Mouse (Mus musculus): ENCODE measurements around the gene Kmt2b. TPM values are rescaled to one million over a fixed set of nuclear protein-coding genes. Genes with fewer than 3 reads are reported as not detected.

Gene Kmt2b
- total and polyA plus RNA-seq, 2 experiments from 2014 or later, result 2.9 to 12.1 TPM

DNA sequence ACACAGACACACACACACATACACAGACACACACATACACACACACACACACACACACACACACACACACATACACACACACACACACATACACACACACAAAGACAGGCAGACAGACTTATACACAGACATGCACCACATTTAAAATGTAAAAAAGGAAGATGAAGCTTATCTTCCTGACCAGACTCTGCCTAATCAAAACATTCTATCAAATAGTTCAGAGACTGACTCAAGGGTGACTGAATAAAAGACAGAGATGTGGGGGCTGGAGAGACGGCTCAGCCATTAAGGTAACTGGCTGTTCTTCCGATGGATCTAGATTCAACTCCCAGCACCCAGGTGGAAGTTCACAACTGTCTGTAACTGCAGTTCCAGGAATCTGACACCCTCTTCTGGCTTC lies 44.2 kb downstream of the Kmt2b start:
- 88% methylated on average over 2 of the region's 2 CpGs for WGBS
- Histone ChIP-seq H3K9ac (replicated peaks; ENCODE audit: low read depth, low read length) (no peak overlapping the region), H3K36me3 (replicated peaks; ENCODE audit: control insufficient read depth, insufficient read depth, low read length) (peaks cover 28% of the 10 kb centered on the region), H3K4me2 (ENCODE audit: low read depth, low read length) (no peak overlapping the region), H3K9me3 (replicated peaks; ENCODE audit: control insufficient read depth, low read length) (no peaks in the 10 kb centered on the region), H3K27ac (ENCODE audit: low read depth) (no peak overlapping the region), H3K27me3 (ENCODE audit: control insufficient read depth, insufficient read depth, low read length) (no peaks in the 10 kb centered on the region), H3K4me3 (ENCODE audit: low read depth, low read length) (no peak overlapping the region), H3K4me1 (ENCODE audit: control insufficient read depth, insufficient read depth) (no peaks in the 10 kb centered on the region)
- TF ChIP-seq EP300 (IDR thresholded peaks at IDR 0.05; ENCODE audit: low read depth) (no peak), CTCF (IDR thresholded peaks at IDR 0.05; ENCODE audit: low read depth) (no peak)
- DNase-seq (ENCODE audit: low spot score) (no peak), ATAC-seq (ENCODE audit: insufficient read depth, low read depth) (no peak)

DNA sequence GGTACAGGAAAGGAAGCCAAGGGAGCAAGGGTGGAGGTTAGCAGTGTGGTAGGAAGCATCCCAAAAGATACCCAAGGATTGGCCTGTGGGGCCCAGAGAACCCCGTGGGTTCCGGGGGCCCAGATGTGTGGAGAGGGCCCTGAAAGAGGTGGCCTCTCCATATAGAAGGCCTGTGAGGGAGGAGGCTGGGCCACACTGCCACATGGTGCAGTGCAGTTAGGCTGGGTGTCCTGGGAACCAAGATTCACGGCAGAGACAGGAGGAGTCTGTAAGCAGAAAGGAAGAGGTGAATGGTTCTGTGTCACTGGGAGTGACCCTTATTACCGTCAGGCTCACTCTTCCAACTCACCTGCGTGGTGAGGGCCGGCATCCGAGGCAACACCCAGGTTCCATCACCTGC lies 48.0 kb downstream of the Kmt2b start:
- ATAC-seq (ENCODE audit: insufficient read depth, low read depth), result no peak
- H3K4me1 ChIP-seq (ENCODE audit: control insufficient read depth, insufficient read depth), result no peaks in the 10 kb centered on the region
- peaks cover 8% of the 10 kb centered on the region for H3K36me3 ChIP-seq (replicated peaks; ENCODE audit: control insufficient read depth, insufficient read depth, low read length)

GRCm38 (mm10) chr7:30534633-30535577 lies 53.6 kb downstream of the Kmt2b start, which contains the start of gene Arhgap33:
Gene Arhgap33, minus strand, starts transcription at chr7:30535060.
- peak within 1 kb of the TSS; percentile 58 for H3K4me3 ChIP-seq (ENCODE audit: low read depth, low read length)
- under 1% methylated on average over 68 of the region's 84 CpGs for WGBS

More for the DNA sequence above, 48.0 kb downstream of the Kmt2b start:
- WGBS, result 88% methylated on average over 7 of the region's 7 CpGs
- Histone ChIP-seq H3K9ac (replicated peaks; ENCODE audit: low read depth, low read length) (no peak overlapping the region), H3K4me3 (ENCODE audit: low read depth, low read length) (no peak overlapping the region), H3K27ac (ENCODE audit: low read depth) (no peak overlapping the region), H3K27me3 (ENCODE audit: control insufficient read depth, insufficient read depth, low read length) (no peaks in the 10 kb centered on the region), H3K4me2 (ENCODE audit: low read depth, low read length) (no peak overlapping the region), H3K9me3 (replicated peaks; ENCODE audit: control insufficient read depth, low read length) (no peaks in the 10 kb centered on the region)
- TF ChIP-seq EP300 (IDR thresholded peaks at IDR 0.05; ENCODE audit: low read depth), result no peak
- no peak for TF ChIP-seq CTCF (IDR thresholded peaks at IDR 0.05; ENCODE audit: low read depth)
- no peak for DNase-seq (ENCODE audit: low spot score)

DNA sequence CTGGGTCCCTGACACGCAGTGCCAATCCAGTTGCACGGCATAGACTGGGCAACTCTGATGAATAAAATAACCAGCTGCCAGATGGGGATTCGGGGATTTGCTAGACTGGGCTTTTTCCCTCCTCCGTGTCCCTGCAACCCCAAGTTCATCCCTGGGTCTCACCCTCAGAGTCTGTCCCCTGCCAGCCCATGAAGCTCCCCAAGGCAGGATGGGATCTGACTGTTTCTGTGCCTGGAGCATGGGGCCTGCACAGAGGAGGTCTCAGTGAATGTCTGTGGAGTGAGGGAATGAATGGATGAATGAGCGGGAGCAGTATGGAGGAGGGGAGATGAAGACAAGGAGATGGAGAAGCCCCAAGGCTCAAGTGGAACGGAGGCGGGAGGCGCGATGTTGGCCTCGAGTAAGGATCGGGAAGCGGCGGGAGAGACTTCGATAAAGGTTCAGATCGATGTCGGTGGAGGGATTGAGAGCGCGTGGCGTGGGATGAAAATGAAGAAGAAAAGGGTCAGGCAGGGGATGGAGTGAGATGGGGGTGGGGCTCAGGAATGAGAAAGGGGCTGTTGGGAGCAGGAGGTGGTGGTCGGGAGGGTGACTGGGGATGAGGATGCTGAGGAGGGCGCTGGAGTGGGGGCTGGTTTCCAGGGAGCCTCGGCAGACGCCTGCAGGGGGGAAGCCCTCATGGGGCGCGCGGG lies 54.4 kb downstream of the Kmt2b start:
- peaks cover 22% of the 10 kb centered on the region for H3K36me3 ChIP-seq (replicated peaks; ENCODE audit: control insufficient read depth, insufficient read depth, low read length)
- no peaks in the 10 kb centered on the region for H3K27me3 ChIP-seq (ENCODE audit: control insufficient read depth, insufficient read depth, low read length)
- peaks cover 21% of the 10 kb centered on the region for H3K4me1 ChIP-seq (ENCODE audit: control insufficient read depth, insufficient read depth)
- peak overlapping the region; percentile 58 for H3K4me3 ChIP-seq (ENCODE audit: low read depth, low read length)
- H3K9me3 ChIP-seq (replicated peaks; ENCODE audit: control insufficient read depth, low read length), result no peaks in the 10 kb centered on the region
- H3K4me2 ChIP-seq (ENCODE audit: low read depth, low read length), result peak overlapping the region; percentile 86
- H3K9ac ChIP-seq (replicated peaks; ENCODE audit: low read depth, low read length), result peak overlapping the region; percentile 60
- no peak for TF ChIP-seq CTCF (IDR thresholded peaks at IDR 0.05; ENCODE audit: low read depth)
- no peak for TF ChIP-seq EP300 (IDR thresholded peaks at IDR 0.05; ENCODE audit: low read depth)
- WGBS, result 14% methylated on average over 23 of the region's 26 CpGs
- DNase-seq (ENCODE audit: low spot score) (no peak), ATAC-seq (ENCODE audit: insufficient read depth, low read depth) (peak; percentile 7; the same call in 1 of the 2 replicates)
- no peak overlapping the region for H3K27ac ChIP-seq (ENCODE audit: low read depth)

More at GRCm38 (mm10) chr7:30534633-30535577, 53.6 kb downstream of the Kmt2b start, which contains the start of gene Arhgap33:
- peak; percentile 94 for DNase-seq (ENCODE audit: low spot score)
- Histone ChIP-seq H3K27ac (ENCODE audit: low read depth) (no peak within 1 kb of the TSS), H3K9ac (replicated peaks; ENCODE audit: low read depth, low read length) (peak within 1 kb of the TSS; percentile 60), H3K4me2 (ENCODE audit: low read depth, low read length) (peak within 1 kb of the TSS; percentile 86), H3K9me3 (replicated peaks; ENCODE audit: control insufficient read depth, low read length) (no peaks in the 10 kb centered on the region), H3K4me1 (ENCODE audit: control insufficient read depth, insufficient read depth) (peaks cover 21% of the 10 kb centered on the region), H3K27me3 (ENCODE audit: control insufficient read depth, insufficient read depth, low read length) (no peaks in the 10 kb centered on the region), H3K36me3 (replicated peaks; ENCODE audit: control insufficient read depth, insufficient read depth, low read length) (peaks cover 16% of the 10 kb centered on the region)
- no peak for TF ChIP-seq EP300 (IDR thresholded peaks at IDR 0.05; ENCODE audit: low read depth)
- no peak for TF ChIP-seq CTCF (IDR thresholded peaks at IDR 0.05; ENCODE audit: low read depth)
- ATAC-seq (ENCODE audit: insufficient read depth, low read depth), result peak; percentile 96

- TF ChIP-seq CTCF (IDR thresholded peaks at IDR 0.05; ENCODE audit: low read depth), result no peak
- no peak for TF ChIP-seq EP300 (IDR thresholded peaks at IDR 0.05; ENCODE audit: low read depth)
- no peaks in the 10 kb centered on the region for H3K27me3 ChIP-seq (ENCODE audit: control insufficient read depth, insufficient read depth, low read length)
- peaks cover 33% of the 10 kb centered on the region for H3K36me3 ChIP-seq (replicated peaks; ENCODE audit: control insufficient read depth, insufficient read depth, low read length)
- H3K9me3 ChIP-seq (replicated peaks; ENCODE audit: control insufficient read depth, low read length), result no peaks in the 10 kb centered on the region
- H3K9ac ChIP-seq (replicated peaks; ENCODE audit: low read depth, low read length), result no peak overlapping the region
- WGBS, result 19% methylated on average over 8 of the region's 8 CpGs
- peaks cover 21% of the 10 kb centered on the region for H3K4me1 ChIP-seq (ENCODE audit: control insufficient read depth, insufficient read depth)
- H3K4me2 ChIP-seq (ENCODE audit: low read depth, low read length), result peak overlapping the region; percentile 27; the same call in 1 of the 2 replicates
- ATAC-seq (ENCODE audit: insufficient read depth, low read depth) (peak; percentile 27), DNase-seq (ENCODE audit: low spot score) (peak; percentile 47)
- no peak overlapping the region for H3K27ac ChIP-seq (ENCODE audit: low read depth)
- no peak overlapping the region for H3K4me3 ChIP-seq (ENCODE audit: low read depth, low read length)
These were observed 55.6 kb downstream of the Kmt2b start for GRCm38 (mm10) chr7:30532931-30533330.
